Mouse (Mus musculus) heart, embryonic 14.5 days (tissue): Measurements from ENCODE around the gene Fam98a. TPM values are rescaled to one million over a fixed set of nuclear protein-coding genes. Genes with fewer than 3 reads are reported as not detected.

Experiments used
- ATAC-seq: fragments of 200-750 bp; cut with Nextera tagmentation; 2 replicates; pipeline ENCODE4 v1.8.0; 2017; ENCODE audit warnings: low read depth, moderate TSS enrichment; ENCODE audit not compliant: insufficient number of reproducible peaks, insufficient read depth, low FRiP score
- H3K27ac ChIP-seq, 2 experiments: fragments of 200-500 bp in 1 of 2; fragments of 300-500 bp in 1 of 2; sonication (generic) in 1 of 2; replicated peaks in 1 of 2; 2 replicates each; pipeline ENCODE4 v1.5.1; 2012 to 2014; ENCODE audit warnings: low read depth in 2 of 2, low read length in 2 of 2, control low read depth in 1 of 2, mild to moderate bottlenecking in 1 of 2, mixed read lengths in 1 of 2; ENCODE audit not compliant: control insufficient read depth in 1 of 2, insufficient read depth in 1 of 2
- H3K27me3 ChIP-seq: fragments of 300-500 bp; sonication (generic); 2 replicates; pipeline ENCODE4 v1.6.1; 2014; ENCODE audit warnings: mild to moderate bottlenecking, low read length, control low read depth; ENCODE audit not compliant: control insufficient read depth, insufficient read depth
- H3K36me3 ChIP-seq: fragments of 300-500 bp; sonication (generic); 2 replicates; pipeline ENCODE4 v1.6.1; 2014; ENCODE audit warnings: mild to moderate bottlenecking, control low read depth, low read length, mixed read lengths; ENCODE audit not compliant: control insufficient read depth, insufficient read depth
- H3K4me1 ChIP-seq, 2 experiments: fragments of 200-500 bp in 1 of 2; fragments of 300-500 bp in 1 of 2; sonication (generic) in 1 of 2; 2 replicates each; pipeline ENCODE4 v1.6.1; 2012 to 2014; ENCODE audit warnings: low read length in 2 of 2, control low read depth in 1 of 2, mixed read lengths in 1 of 2; ENCODE audit not compliant: control insufficient read depth in 2 of 2, insufficient read depth in 2 of 2
- H3K4me2 ChIP-seq: fragments of 300-500 bp; sonication (generic); 2 replicates; pipeline ENCODE4 v1.6.1; 2014; ENCODE audit warnings: mild to moderate bottlenecking, low read length
- H3K4me3 ChIP-seq, 2 experiments: fragments of 200-500 bp in 1 of 2; fragments of 300-500 bp in 1 of 2; sonication (generic) in 1 of 2; 2 replicates each; pipeline ENCODE4 v1.5.1; 2012 to 2014; ENCODE audit warnings: low read length in 2 of 2, mild to moderate bottlenecking in 2 of 2, control low read depth in 1 of 2, low read depth in 1 of 2, moderate library complexity in 1 of 2; ENCODE audit not compliant: control insufficient read depth in 1 of 2, insufficient read depth in 1 of 2
- H3K9ac ChIP-seq: fragments of 300-500 bp; sonication (generic); 2 replicates; pipeline ENCODE4 v1.6.1; 2014; ENCODE audit warnings: mild to moderate bottlenecking, low read length
- H3K9me3 ChIP-seq: fragments of 300-500 bp; sonication (generic); 2 replicates; pipeline ENCODE4 v1.6.1; 2016; ENCODE audit warnings: low read length, control low read depth; ENCODE audit not compliant: control insufficient read depth
- WGBS: fragments of 180-500 bp; shearing (Covaris S2); extraction: QIAGEN DNeasy Blood & Tissue Kit; methylation state at CpG from one replicate; pipeline ENCODE4 v1.1.7; 2014; 5-methylcytosine and 5-hydroxymethylcytosine counted together
- polyA plus RNA-seq: library from polyadenylated mRNA; unstranded; fragments of >200 nt; fragmentation: Nextera tagmentation; extraction: Ambion mirVana; gene quantifications from 2 replicates; pipeline ENCODE4 v1.2.1, GENCODE M21; 2014

Fam98a gene
- polyA plus RNA-seq, 1 experiment from 2014 or later, result 8.8 TPM

DNA sequence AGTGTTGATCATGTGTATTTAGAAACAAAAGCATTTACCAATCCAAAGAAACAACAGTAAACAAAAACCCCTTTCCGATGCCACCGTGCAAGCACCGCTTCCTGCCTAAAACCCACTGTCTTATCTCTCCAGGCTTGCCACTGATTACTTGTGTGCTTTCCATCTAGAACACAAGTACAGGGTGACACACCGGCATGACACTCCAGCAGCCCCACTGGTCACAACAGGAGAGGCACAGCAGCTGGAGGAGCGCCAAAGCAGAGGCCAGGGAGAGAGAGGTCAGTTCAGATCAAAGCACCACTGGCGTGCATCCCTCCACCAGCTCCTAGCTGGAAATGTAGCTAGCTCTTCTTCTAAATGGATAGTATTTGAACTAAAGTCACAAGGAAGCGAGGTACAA lies 7.5 kb downstream of the Fam98a start:
- H3K4me1 ChIP-seq, result peaks cover 10 to 22% of the 10 kb centered on the region in 2 experiments
- no peak; the same call in 1 of the 2 replicates for ATAC-seq
- no peaks in the 10 kb centered on the region for H3K27me3 ChIP-seq
- H3K9me3 ChIP-seq, result no peaks in the 10 kb centered on the region
- no peak overlapping the region for H3K27ac ChIP-seq
- no peak overlapping the region for H3K4me2 ChIP-seq
- H3K36me3 ChIP-seq, result peaks cover 72% of the 10 kb centered on the region
- no peak overlapping the region for H3K9ac ChIP-seq
- WGBS, result 19% methylated on average over 7 of the region's 7 CpGs
- no peak overlapping the region for H3K4me3 ChIP-seq

DNA sequence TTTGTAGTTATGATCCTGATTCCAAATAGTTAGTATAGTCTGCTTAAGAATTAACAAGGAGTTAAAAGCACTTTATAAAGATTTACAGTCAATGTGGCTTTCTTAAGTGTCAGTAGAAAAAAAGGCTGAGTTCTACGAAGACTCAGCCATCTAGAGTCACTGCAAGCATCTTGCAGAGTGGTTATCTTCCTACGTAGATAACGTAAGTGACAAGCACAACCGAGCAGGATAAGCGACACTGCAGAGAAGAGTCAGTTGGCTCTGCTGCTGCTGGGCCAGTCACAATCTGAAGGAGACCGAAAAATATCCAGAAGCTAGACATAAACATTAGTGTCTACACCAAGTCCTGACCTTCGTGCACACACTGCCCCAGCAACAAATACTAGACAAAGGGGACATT lies 8.3 kb downstream of the Fam98a start:
- no peak overlapping the region for H3K27ac ChIP-seq
- no peak overlapping the region for H3K9ac ChIP-seq
- no peak overlapping the region for H3K4me2 ChIP-seq
- no peak for ATAC-seq
- WGBS, result 33% methylated on average over 7 of the region's 7 CpGs
- no peaks in the 10 kb centered on the region for H3K27me3 ChIP-seq
- peaks cover 10 to 22% of the 10 kb centered on the region in 2 experiments for H3K4me1 ChIP-seq
- H3K9me3 ChIP-seq, result no peaks in the 10 kb centered on the region
- H3K36me3 ChIP-seq, result peaks cover 80% of the 10 kb centered on the region
- no peak overlapping the region for H3K4me3 ChIP-seq

DNA sequence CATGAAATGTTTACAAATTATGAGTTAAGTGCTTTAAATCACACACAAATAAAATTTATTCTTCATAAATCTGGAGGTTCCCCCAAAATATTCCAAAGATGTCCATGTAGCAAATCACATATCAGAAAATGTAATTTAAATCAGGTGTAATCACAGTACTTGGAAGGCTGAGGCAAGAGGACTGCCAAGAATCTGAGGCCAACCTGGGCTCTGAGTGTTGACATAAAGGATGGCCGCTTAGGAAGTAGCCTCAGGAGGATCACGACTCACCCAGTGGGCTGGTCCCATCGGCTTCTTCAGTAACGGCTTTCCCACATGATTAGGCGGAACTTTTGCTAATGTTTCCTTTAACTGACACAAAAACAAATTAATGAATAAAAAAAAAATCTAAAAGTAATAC lies 11.9 kb downstream of the Fam98a start:
- no peak for ATAC-seq
- no peaks in the 10 kb centered on the region for H3K27me3 ChIP-seq
- no peak overlapping the region for H3K4me2 ChIP-seq
- H3K9me3 ChIP-seq, result no peaks in the 10 kb centered on the region
- no peak overlapping the region for H3K27ac ChIP-seq
- H3K4me3 ChIP-seq, result no peak overlapping the region
- 54% methylated on average over 5 of the region's 5 CpGs for WGBS
- peaks cover 6 to 18% of the 10 kb centered on the region in 2 experiments for H3K4me1 ChIP-seq
- H3K36me3 ChIP-seq, result peaks cover 68% of the 10 kb centered on the region
- H3K9ac ChIP-seq, result no peak overlapping the region

DNA sequence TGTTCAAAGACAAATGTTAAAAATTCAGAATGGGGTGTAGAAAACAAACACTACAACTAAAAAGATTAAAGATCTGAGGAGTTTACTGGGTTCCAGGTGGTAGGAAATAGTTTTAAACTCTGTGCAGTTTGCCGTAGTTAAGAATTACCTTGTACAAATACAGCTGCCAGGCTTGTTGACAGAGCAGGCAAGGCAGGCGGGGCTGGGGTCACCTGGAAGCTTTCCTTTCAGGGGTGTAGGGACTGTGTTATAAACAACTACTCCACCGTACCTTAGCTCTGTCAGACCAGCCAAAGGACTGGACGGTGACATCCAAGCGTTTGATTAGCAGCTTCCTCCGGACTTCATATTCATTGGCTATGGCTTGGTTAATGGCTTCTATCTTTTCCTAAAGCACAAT lies 12.6 kb downstream of the Fam98a start:
- Histone ChIP-seq H3K4me2 (no peak overlapping the region), H3K27me3 (no peaks in the 10 kb centered on the region), H3K4me1 (peaks cover 5 to 17% of the 10 kb centered on the region in 2 experiments), H3K9me3 (no peaks in the 10 kb centered on the region), H3K4me3 (no peak overlapping the region), H3K9ac (no peak overlapping the region), H3K27ac (no peak overlapping the region), H3K36me3 (peaks cover 62% of the 10 kb centered on the region)
- ATAC-seq, result no peak
- WGBS, result 91% methylated on average over 6 of the region's 6 CpGs

DNA sequence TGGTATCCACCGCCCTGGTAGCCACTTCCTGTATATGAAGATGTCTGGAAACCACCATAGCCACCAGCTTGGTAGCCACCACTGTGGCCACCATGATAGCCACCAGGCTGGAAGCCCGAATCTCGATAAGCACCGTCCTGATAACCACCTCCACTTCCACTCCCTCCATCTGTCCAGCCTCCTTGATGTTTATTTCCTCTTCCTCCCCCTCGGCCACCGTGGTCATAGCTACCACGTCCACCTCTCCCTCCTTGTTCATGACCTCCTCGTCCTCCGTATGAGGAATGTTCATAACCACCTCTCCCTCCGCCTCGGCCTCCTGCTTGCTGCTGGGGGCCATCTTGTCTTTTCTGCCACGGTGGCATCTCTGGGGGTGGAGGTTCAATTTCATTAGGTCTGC lies 13.3 kb downstream of the Fam98a start:
- Histone ChIP-seq H3K27me3 (no peaks in the 10 kb centered on the region), H3K36me3 (peaks cover 56% of the 10 kb centered on the region), H3K4me1 (peaks cover 4 to 10% of the 10 kb centered on the region in 2 experiments; a peak in 3 of 4 replicates), H3K4me3 (no peak overlapping the region), H3K9me3 (no peaks in the 10 kb centered on the region), H3K9ac (no peak overlapping the region), H3K4me2 (no peak overlapping the region), H3K27ac (no peak overlapping the region)
- 88% methylated on average over 12 of the region's 12 CpGs for WGBS
- ATAC-seq, result no peak

DNA sequence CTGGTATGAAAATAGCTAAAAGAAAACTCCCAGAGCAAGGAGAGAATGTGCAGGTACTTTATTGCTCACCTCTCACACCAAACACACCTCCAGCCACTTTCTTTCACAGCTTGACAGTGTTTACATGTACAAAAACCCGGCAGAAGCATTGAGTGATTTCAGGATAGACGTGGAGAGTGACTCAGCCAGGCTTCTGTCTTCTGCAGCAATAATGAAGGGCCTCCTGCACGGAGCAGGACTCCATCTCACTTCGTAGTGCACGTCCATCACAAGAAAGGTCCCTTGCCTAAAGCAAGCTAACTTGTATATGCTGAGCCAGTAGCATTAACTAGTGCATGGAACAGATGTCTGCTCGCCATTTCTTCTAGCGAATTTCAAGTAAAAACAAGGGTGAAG lies 14.7 kb downstream of the Fam98a start:
- H3K27ac ChIP-seq, result no peak overlapping the region
- no peak overlapping the region for H3K4me2 ChIP-seq
- no peak for ATAC-seq
- H3K27me3 ChIP-seq, result no peaks in the 10 kb centered on the region
- H3K4me1 ChIP-seq, result peaks cover 4 to 6% of the 10 kb centered on the region in 2 experiments; a peak in 3 of 4 replicates
- peaks cover 43% of the 10 kb centered on the region for H3K36me3 ChIP-seq
- WGBS, result 83% methylated on average over 7 of the region's 7 CpGs
- no peak overlapping the region for H3K4me3 ChIP-seq
- no peak overlapping the region for H3K9ac ChIP-seq
- H3K9me3 ChIP-seq, result no peaks in the 10 kb centered on the region

DNA sequence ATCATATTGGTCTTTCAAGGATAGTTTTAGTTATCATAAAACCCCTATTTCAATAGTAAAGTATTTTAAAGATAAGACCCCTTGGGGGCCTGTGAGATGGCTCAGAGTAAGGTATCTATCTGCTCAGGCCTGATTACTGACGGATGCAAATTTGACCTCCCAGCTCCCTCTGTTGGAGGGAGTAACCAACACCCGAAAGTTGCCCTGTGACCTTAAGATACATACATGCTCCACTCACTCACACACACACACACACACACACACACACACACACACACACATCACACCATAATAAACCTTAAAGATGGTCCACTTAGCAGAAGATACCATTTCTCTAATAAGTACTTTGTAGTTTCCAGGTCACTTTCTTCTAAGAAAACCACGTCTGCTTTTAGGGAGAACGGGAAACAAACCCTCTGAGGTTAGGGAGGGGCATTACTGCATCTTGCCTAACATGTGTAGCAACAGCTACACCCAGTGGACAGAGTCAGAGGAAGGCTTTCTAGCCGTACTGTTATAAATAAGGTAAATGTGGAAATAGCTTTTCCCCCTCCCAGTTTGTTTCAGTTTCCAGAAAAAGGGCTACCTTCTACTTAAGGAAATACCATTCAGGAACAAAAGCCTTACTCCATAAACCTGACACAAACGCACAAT lies 15.2 kb downstream of the Fam98a start:
- ATAC-seq, result no peak
- no peak overlapping the region for H3K4me3 ChIP-seq
- H3K4me2 ChIP-seq, result no peak overlapping the region
- H3K36me3 ChIP-seq, result peaks cover 38% of the 10 kb centered on the region
- no peak overlapping the region for H3K9ac ChIP-seq
- H3K9me3 ChIP-seq, result no peaks in the 10 kb centered on the region
- H3K27me3 ChIP-seq, result no peaks in the 10 kb centered on the region
- WGBS, result 33% methylated on average over 6 of the region's 6 CpGs
- no peak overlapping the region for H3K27ac ChIP-seq
- peaks cover 4 to 6% of the 10 kb centered on the region in 2 experiments; a peak in 3 of 4 replicates for H3K4me1 ChIP-seq

DNA sequence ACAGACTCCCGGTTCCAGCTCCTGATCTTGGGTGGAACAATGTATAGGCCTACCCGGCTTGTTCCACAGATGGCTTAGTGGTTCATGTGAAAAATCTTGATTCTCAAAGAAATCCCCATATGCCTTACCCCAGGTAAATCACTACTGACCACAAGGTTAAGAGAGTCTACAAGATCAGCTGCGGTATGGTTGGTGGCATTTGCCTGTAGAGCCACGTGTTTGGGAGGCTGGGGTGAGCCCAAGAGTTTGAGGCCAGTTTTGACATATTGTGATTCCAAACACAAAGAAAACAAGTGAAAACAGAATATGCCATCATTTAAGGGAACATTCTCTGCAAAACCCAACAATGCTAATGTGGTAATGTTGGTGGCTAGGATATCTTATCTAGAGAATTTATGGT lies 16.1 kb downstream of the Fam98a start:
- Histone ChIP-seq H3K27me3 (no peaks in the 10 kb centered on the region), H3K9me3 (no peaks in the 10 kb centered on the region), H3K4me2 (no peak overlapping the region), H3K9ac (no peak overlapping the region), H3K36me3 (peaks cover 33% of the 10 kb centered on the region), H3K27ac (no peak overlapping the region), H3K4me3 (no peak overlapping the region), H3K4me1 (peaks cover 4 to 6% of the 10 kb centered on the region in 2 experiments; a peak in 3 of 4 replicates)
- 87% methylated on average over 4 of the region's 4 CpGs for WGBS
- no peak for ATAC-seq
